Mouse (Mus musculus) liver, adult 2 months (tissue): Measurements from ENCODE around the gene Inka2. TPM values are rescaled to one million over a fixed set of nuclear protein-coding genes. Genes with fewer than 3 reads are reported as not detected.
A peak's percentile ranks its signal among the peaks of the same experiment; 100 is the strongest.

ENCODE experiments used
- DNase-seq: peaks from one replicate; pipeline ENCODE4 v3.0.0-alpha.2; 2011; ENCODE audit warnings: low read depth, low spot score; ENCODE audit errors: extremely low read depth
- H3K27ac ChIP-seq: fragments of 200-500 bp; replicated peaks from 2 replicates; pipeline ENCODE4 v1.5.1; 2012; ENCODE audit warnings: low read depth, mild to moderate bottlenecking, control low read depth, inconsistent platforms, low read length; ENCODE audit not compliant: insufficient read depth
- H3K27me3 ChIP-seq: fragments of 200-500 bp; 2 replicates; pipeline ENCODE4 v1.6.1; 2012; ENCODE audit warnings: mild to moderate bottlenecking, moderate library complexity, low read length, inconsistent platforms; ENCODE audit not compliant: control insufficient read depth, insufficient read depth
- H3K36me3 ChIP-seq: fragments of 200-500 bp; 2 replicates; pipeline ENCODE4 v1.6.1; 2012; ENCODE audit warnings: low read length, inconsistent platforms; ENCODE audit not compliant: control insufficient read depth, insufficient read depth
- H3K4me1 ChIP-seq: fragments of 200-500 bp; 2 replicates; pipeline ENCODE4 v1.6.1; 2011; ENCODE audit warnings: low read length; ENCODE audit not compliant: control insufficient read depth, insufficient read depth
- H3K4me3 ChIP-seq: fragments of 200-500 bp; 2 replicates; pipeline ENCODE4 v1.5.1; 2011; ENCODE audit warnings: low read depth, mild to moderate bottlenecking, control low read depth, low read length, moderate library complexity; ENCODE audit not compliant: insufficient read depth
- H3K79me2 ChIP-seq: fragments of 200-500 bp; 2 replicates; pipeline ENCODE4 v1.6.1; 2012; ENCODE audit warnings: inconsistent platforms, mild to moderate bottlenecking, low read length, moderate library complexity; ENCODE audit not compliant: control insufficient read depth, insufficient read depth
- H3K9ac ChIP-seq: fragments of 200-500 bp; 2 replicates; pipeline ENCODE4 v1.6.1; 2012; ENCODE audit warnings: low read depth, mild to moderate bottlenecking, control low read depth, inconsistent platforms, low read length
- CTCF ChIP-seq: fragments of 200-500 bp; IDR thresholded peaks from 2 replicates; pipeline ENCODE4 v1.5.1; 2011; ENCODE audit warnings: low read depth, low read length, control low read depth
- POLR2A ChIP-seq: fragments of 200-500 bp; IDR thresholded peaks from 2 replicates; pipeline ENCODE4 v1.6.1; 2011; ENCODE audit warnings: low read length, control low read depth; ENCODE audit not compliant: insufficient read depth; ENCODE audit errors: extremely low read depth
- WGBS: fragments of 180-500 bp; shearing (Covaris S2); methylation state at CpG from one replicate; pipeline ENCODE4 v1.1.7; 2018; 5-methylcytosine and 5-hydroxymethylcytosine counted together
- polyA plus RNA-seq: library from polyadenylated mRNA; depleted of rRNA; stranded (reverse); fragments of >200 nt; gene quantifications from 2 replicates; pipeline ENCODE4 v1.2.3, GENCODE M21; 2012
- total RNA-seq: library from RNA; depleted of rRNA; stranded (reverse); fragments of >200 nt; gene quantifications from 2 replicates; pipeline ENCODE4 v1.2.3, GENCODE M21; 2014

Gene Inka2
- total and polyA plus RNA-seq, 2 experiments: 0.07 to 0.09 TPM

- H3K4me3 ChIP-seq: no peak overlapping the region
- 68% methylated on average over 4 of the region's 4 CpGs for WGBS
- H3K27ac ChIP-seq: no peak overlapping the region
- no peaks in the 10 kb centered on the region for H3K79me2 ChIP-seq
- H3K9ac ChIP-seq: no peak overlapping the region
- H3K4me1 ChIP-seq: no peaks in the 10 kb centered on the region
- no peaks in the 10 kb centered on the region for H3K27me3 ChIP-seq
- H3K36me3 ChIP-seq: no peaks in the 10 kb centered on the region
- no peak for DNase-seq
- no peak for TF ChIP-seq CTCF
- no peak for TF ChIP-seq POLR2A
Observed at GRCm38 (mm10) chr3:105666996-105667523, 37.3 kb upstream of the Inka2 start.

- DNase-seq: no peak
- Histone ChIP-seq H3K4me3 (no peak overlapping the region), H3K9ac (no peak overlapping the region), H3K27ac (no peak overlapping the region), H3K36me3 (no peaks in the 10 kb centered on the region), H3K27me3 (no peaks in the 10 kb centered on the region), H3K79me2 (no peaks in the 10 kb centered on the region), H3K4me1 (no peaks in the 10 kb centered on the region)
- no peak for TF ChIP-seq CTCF
- no peak for TF ChIP-seq POLR2A
- WGBS: 35% methylated on average over 9 of the region's 9 CpGs
Observed at GRCm38 (mm10) chr3:105668161-105668560, 36.2 kb upstream of the Inka2 start.

- H3K27ac ChIP-seq: no peak overlapping the region
- 84% methylated on average over 3 of the region's 3 CpGs for whole genome bisulfite sequencing
- no peak for DNase-seq
- no peaks in the 10 kb centered on the region for H3K4me1 ChIP-seq
- H3K4me3 ChIP-seq: no peak overlapping the region
- no peaks in the 10 kb centered on the region for H3K27me3 ChIP-seq
- no peaks in the 10 kb centered on the region for H3K36me3 ChIP-seq
- no peaks in the 10 kb centered on the region for H3K79me2 ChIP-seq
- TF ChIP-seq CTCF (no peak), POLR2A (no peak)
- no peak overlapping the region for H3K9ac ChIP-seq
Observed at GRCm38 (mm10) chr3:105669776-105670175, 34.6 kb upstream of the Inka2 start.

GRCm38 (mm10) chr3:105670801-105671200 is 33.6 kb upstream of the Inka2 start:
- 78% methylated on average over 1 of the region's 1 CpGs for WGBS
- H3K27me3 ChIP-seq: no peaks in the 10 kb centered on the region
- DNase-seq: no peak
- no peaks in the 10 kb centered on the region for H3K4me1 ChIP-seq
- H3K4me3 ChIP-seq: no peak overlapping the region
- H3K79me2 ChIP-seq: no peaks in the 10 kb centered on the region
- H3K36me3 ChIP-seq: no peaks in the 10 kb centered on the region
- no peak overlapping the region for H3K27ac ChIP-seq
- H3K9ac ChIP-seq: no peak overlapping the region
- no peak for TF ChIP-seq CTCF
- no peak for TF ChIP-seq POLR2A

GRCm38 (mm10) chr3:105674595-105675218 is 29.7 kb upstream of the Inka2 start:
- no peaks in the 10 kb centered on the region for H3K79me2 ChIP-seq
- no peak overlapping the region for H3K9ac ChIP-seq
- H3K27me3 ChIP-seq: no peaks in the 10 kb centered on the region
- WGBS: 25% methylated on average over 7 of the region's 7 CpGs
- no peak overlapping the region for H3K4me3 ChIP-seq
- H3K36me3 ChIP-seq: peaks cover 20% of the 10 kb centered on the region
- H3K4me1 ChIP-seq: no peaks in the 10 kb centered on the region
- peak; percentile 68 for DNase-seq
- TF ChIP-seq POLR2A (no peak), CTCF (peak; percentile 46)
- H3K27ac ChIP-seq: no peak overlapping the region

- Histone ChIP-seq H3K4me1 (no peaks in the 10 kb centered on the region), H3K27ac (no peak overlapping the region), H3K4me3 (no peak overlapping the region), H3K9ac (no peak overlapping the region), H3K79me2 (no peaks in the 10 kb centered on the region), H3K27me3 (no peaks in the 10 kb centered on the region), H3K36me3 (peaks cover 25% of the 10 kb centered on the region)
- no peak for TF ChIP-seq POLR2A
- TF ChIP-seq CTCF: no peak
- peak; percentile 0 for DNase-seq
- 56% methylated on average over 2 of the region's 2 CpGs for WGBS
Observed at GRCm38 (mm10) chr3:105675932-105676331, 28.5 kb upstream of the Inka2 start.
